Mouse (Mus musculus) adipocyte (in vitro differentiated cells): ENCODE results near the gene S100a2.

Experiments
- DNase-seq: peaks from one replicate; pipeline ENCODE4 v3.0.0-alpha.2; 2016; ENCODE audit warnings: low spot score

S100a2 gene

GRCm38 (mm10) chr3:90596810-90597209, 6.8 kb downstream of the S100a2 start:
- peak; percentile 73 for DNase-seq

- no peak for DNase-seq
These were observed 7.7 kb downstream of the S100a2 start for GRCm38 (mm10) chr3:90597736-90598135.

GRCm38 (mm10) chr3:90598212-90598611, 8.2 kb downstream of the S100a2 start:
- DNase-seq = no peak

- peak; percentile 74 for DNase-seq
These were observed 9.4 kb downstream of the S100a2 start for GRCm38 (mm10) chr3:90599401-90599800.

- DNase-seq = no peak
These were observed 10.0 kb downstream of the S100a2 start for GRCm38 (mm10) chr3:90600036-90600435.

- peak; percentile 91 for DNase-seq
These were observed 10.6 kb downstream of the S100a2 start for GRCm38 (mm10) chr3:90600458-90601195.

GRCm38 (mm10) chr3:90601486-90602110, 11.6 kb downstream of the S100a2 start, which contains the start of gene Gm42674:
Gene Gm42674 (plus strand): TSS chr3:90601904.
- DNase-seq = no peak

GRCm38 (mm10) chr3:90603623-90604022, 13.6 kb downstream of the S100a2 start, which contains the start of gene S100a4:
Gene S100a4 (plus strand): TSS chr3:90603771.
- DNase-seq = peak; percentile 50

GRCm38 (mm10) chr3:90604416-90604815, 14.4 kb downstream of the S100a2 start:
- peak; percentile 89 for DNase-seq

- DNase-seq = no peak
These were observed 15.0 kb downstream of the S100a2 start for GRCm38 (mm10) chr3:90605049-90605448.

GRCm38 (mm10) chr3:90605736-90606135, 15.7 kb downstream of the S100a2 start:
- no peak for DNase-seq

GRCm38 (mm10) chr3:90606185-90606584, 16.1 kb downstream of the S100a2 start:
- DNase-seq = peak; percentile 63

- DNase-seq = no peak
These were observed 17.3 kb downstream of the S100a2 start for GRCm38 (mm10) chr3:90607361-90607760.

- no peak for DNase-seq
These were observed 18.2 kb downstream of the S100a2 start, which contains the start of gene S100a5 for GRCm38 (mm10) chr3:90608223-90608622. Gene S100a5 (plus strand): TSS chr3:90608523.

GRCm38 (mm10) chr3:90609102-90609501, 19.1 kb downstream of the S100a2 start:
- no peak for DNase-seq

- no peak for DNase-seq
These were observed 21.4 kb downstream of the S100a2 start for GRCm38 (mm10) chr3:90611494-90611893.

- DNase-seq = no peak
These were observed 22.0 kb downstream of the S100a2 start for GRCm38 (mm10) chr3:90612061-90612460.

GRCm38 (mm10) chr3:90612728-90613291, 22.8 kb downstream of the S100a2 start, which contains the start of gene S100a6:
Gene S100a6 (plus strand): TSS chr3:90612882.
- DNase-seq = peak; percentile 87

- no peak for DNase-seq
These were observed 23.6 kb downstream of the S100a2 start for GRCm38 (mm10) chr3:90613461-90614147.

GRCm38 (mm10) chr3:90614148-90614530, 24.1 kb downstream of the S100a2 start:
- DNase-seq = no peak

- no peak for DNase-seq
These were observed 24.7 kb downstream of the S100a2 start for GRCm38 (mm10) chr3:90614611-90615251.

- DNase-seq = peak; percentile 91
These were observed 25.4 kb downstream of the S100a2 start for GRCm38 (mm10) chr3:90615415-90615814.
